Mouse (Mus musculus): Measurements from ENCODE around the gene Tcea2. TPM values are rescaled to one million over a fixed set of nuclear protein-coding genes. Genes with fewer than 3 reads are reported as not detected.

Gene Tcea2
- polyA plus RNA-seq, 1 experiment from 2014 or later = 13.5 TPM

GRCm38 (mm10) chr2:181715382-181715781 is 35.3 kb downstream of the Tcea2 start:
- H3K27ac ChIP-seq = peak overlapping the region; percentile 36; the same call in 1 of the 2 replicates
- no peak for ATAC-seq (replicated peaks; ENCODE audit: insufficient number of reproducible peaks, insufficient read depth, low FRiP score, low read depth)
- no peaks in the 10 kb centered on the region for H3K36me3 ChIP-seq
- WGBS = 62% methylated on average over 3 of the region's 3 CpGs
- peak overlapping the region; percentile 28; the same call in 1 of the 2 replicates for H3K9ac ChIP-seq
- peak overlapping the region; percentile 38 for H3K4me3 ChIP-seq
- peaks cover 13% of the 10 kb centered on the region for H3K4me1 ChIP-seq (replicated peaks)
- H3K4me2 ChIP-seq = peak overlapping the region; percentile 57
- no peaks in the 10 kb centered on the region for H3K27me3 ChIP-seq
- no peaks in the 10 kb centered on the region for H3K9me3 ChIP-seq (replicated peaks)

DNA sequence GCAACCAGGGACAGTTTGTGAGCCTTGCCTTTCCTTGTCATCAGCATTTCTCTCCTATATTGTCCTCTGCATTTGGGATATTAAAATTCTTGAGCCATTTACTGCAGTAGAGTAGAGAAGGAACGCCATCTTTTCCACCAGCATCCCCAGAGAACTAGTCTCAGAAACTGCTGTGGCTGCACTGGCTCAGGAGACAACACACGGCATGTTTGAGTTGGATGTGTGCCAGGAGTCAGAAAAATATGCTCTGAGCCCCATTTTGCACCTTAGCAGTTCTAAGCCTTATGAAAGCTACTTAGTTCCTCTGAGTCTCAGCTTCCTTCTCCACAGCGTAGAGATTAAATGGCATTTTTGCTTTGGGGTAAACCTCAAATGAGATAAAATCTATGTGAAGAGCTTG is 36.9 kb downstream of the Tcea2 start:
- ATAC-seq (replicated peaks; ENCODE audit: insufficient number of reproducible peaks, insufficient read depth, low FRiP score, low read depth) = no peak
- no peaks in the 10 kb centered on the region for H3K9me3 ChIP-seq (replicated peaks)
- H3K9ac ChIP-seq = no peak overlapping the region
- H3K27me3 ChIP-seq = no peaks in the 10 kb centered on the region
- no peak overlapping the region for H3K27ac ChIP-seq
- WGBS = 38% methylated on average over 3 of the region's 3 CpGs
- H3K4me2 ChIP-seq = no peak overlapping the region
- no peak overlapping the region for H3K4me3 ChIP-seq
- H3K36me3 ChIP-seq = no peaks in the 10 kb centered on the region
- peaks cover 13% of the 10 kb centered on the region for H3K4me1 ChIP-seq (replicated peaks)

- H3K4me3 ChIP-seq = no peak overlapping the region
- H3K4me1 ChIP-seq (replicated peaks) = peaks cover 4% of the 10 kb centered on the region
- no peaks in the 10 kb centered on the region for H3K9me3 ChIP-seq (replicated peaks)
- H3K9ac ChIP-seq = no peak overlapping the region
- H3K27ac ChIP-seq = no peak overlapping the region
- 35% methylated on average over 3 of the region's 3 CpGs for WGBS
- no peak for ATAC-seq (replicated peaks; ENCODE audit: insufficient number of reproducible peaks, insufficient read depth, low FRiP score, low read depth)
- H3K36me3 ChIP-seq = no peaks in the 10 kb centered on the region
- H3K27me3 ChIP-seq = no peaks in the 10 kb centered on the region
- no peak overlapping the region for H3K4me2 ChIP-seq
Observed at GRCm38 (mm10) chr2:181720061-181720460, 40.0 kb downstream of the Tcea2 start.

GRCm38 (mm10) chr2:181721200-181721599 is 41.1 kb downstream of the Tcea2 start:
- Histone ChIP-seq H3K36me3 (no peaks in the 10 kb centered on the region), H3K9ac (no peak overlapping the region), H3K27me3 (no peaks in the 10 kb centered on the region), H3K4me1 (replicated peaks) (no peaks in the 10 kb centered on the region), H3K4me3 (no peak overlapping the region), H3K4me2 (no peak overlapping the region), H3K9me3 (replicated peaks) (no peaks in the 10 kb centered on the region), H3K27ac (no peak overlapping the region)
- no peak for ATAC-seq (replicated peaks; ENCODE audit: insufficient number of reproducible peaks, insufficient read depth, low FRiP score, low read depth)

DNA sequence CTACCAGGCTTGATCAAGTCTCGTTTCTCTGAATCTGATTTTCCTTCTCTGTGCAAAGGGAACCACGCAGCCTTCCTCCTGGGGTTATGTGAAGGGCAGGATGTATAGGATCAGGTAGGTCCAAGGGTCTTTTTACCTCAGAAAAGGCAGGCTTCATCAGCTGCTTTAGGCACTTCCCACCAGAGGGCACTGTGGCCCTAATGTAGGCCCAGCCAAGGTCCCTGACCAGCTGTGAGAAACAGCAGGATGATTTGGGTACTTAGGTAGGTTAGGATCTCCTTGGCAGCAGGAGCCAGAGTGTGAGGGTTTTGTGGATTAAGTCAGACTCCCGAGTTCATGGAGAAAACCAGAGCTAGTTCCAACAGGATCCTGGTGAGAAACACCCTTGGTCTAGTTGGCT is 42.1 kb downstream of the Tcea2 start:
- Histone ChIP-seq H3K9ac (no peak overlapping the region), H3K27me3 (no peaks in the 10 kb centered on the region), H3K27ac (no peak overlapping the region), H3K36me3 (no peaks in the 10 kb centered on the region), H3K4me1 (replicated peaks) (no peaks in the 10 kb centered on the region), H3K9me3 (replicated peaks) (no peaks in the 10 kb centered on the region), H3K4me2 (no peak overlapping the region), H3K4me3 (no peak overlapping the region)
- ATAC-seq (replicated peaks; ENCODE audit: insufficient number of reproducible peaks, insufficient read depth, low FRiP score, low read depth) = no peak
- WGBS = 15% methylated on average over 3 of the region's 3 CpGs

DNA sequence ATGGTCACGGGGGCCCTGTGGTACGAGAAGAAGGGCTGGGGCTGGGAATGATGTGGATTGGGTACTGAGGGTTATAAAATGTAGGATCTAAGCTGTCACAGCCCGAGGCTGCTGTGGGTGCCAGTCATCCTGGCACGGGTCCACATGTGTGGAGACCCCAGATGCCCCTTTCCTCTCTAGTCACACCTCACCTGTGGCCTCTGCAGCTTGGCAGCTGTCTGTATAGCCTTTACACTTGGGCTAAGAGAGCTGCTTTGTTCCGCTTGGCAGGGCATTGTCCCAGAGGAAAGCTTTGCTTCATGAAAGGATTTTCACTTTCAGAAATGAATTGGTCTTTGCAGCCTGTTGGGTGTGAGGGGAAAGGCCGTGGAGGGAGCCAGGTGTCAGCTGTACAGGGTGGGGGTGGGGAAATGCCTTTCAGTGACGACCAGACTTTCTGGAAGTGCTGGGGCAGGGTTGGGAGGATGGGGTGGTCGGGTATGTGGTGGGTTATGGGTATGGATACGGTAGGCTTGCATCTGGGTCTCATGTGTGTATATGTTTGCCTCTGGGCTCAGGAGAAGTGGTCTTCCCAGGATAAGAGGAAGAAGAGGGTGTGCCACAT is 47.7 kb downstream of the Tcea2 start:
- no peak overlapping the region for H3K27ac ChIP-seq
- H3K27me3 ChIP-seq = no peaks in the 10 kb centered on the region
- no peaks in the 10 kb centered on the region for H3K4me1 ChIP-seq (replicated peaks)
- H3K4me2 ChIP-seq = no peak overlapping the region
- no peaks in the 10 kb centered on the region for H3K9me3 ChIP-seq (replicated peaks)
- H3K9ac ChIP-seq = no peak overlapping the region
- H3K4me3 ChIP-seq = no peak overlapping the region
- no peak for ATAC-seq (replicated peaks; ENCODE audit: insufficient number of reproducible peaks, insufficient read depth, low FRiP score, low read depth)
- H3K36me3 ChIP-seq = no peaks in the 10 kb centered on the region
- 48% methylated on average over 9 of the region's 9 CpGs for WGBS

DNA sequence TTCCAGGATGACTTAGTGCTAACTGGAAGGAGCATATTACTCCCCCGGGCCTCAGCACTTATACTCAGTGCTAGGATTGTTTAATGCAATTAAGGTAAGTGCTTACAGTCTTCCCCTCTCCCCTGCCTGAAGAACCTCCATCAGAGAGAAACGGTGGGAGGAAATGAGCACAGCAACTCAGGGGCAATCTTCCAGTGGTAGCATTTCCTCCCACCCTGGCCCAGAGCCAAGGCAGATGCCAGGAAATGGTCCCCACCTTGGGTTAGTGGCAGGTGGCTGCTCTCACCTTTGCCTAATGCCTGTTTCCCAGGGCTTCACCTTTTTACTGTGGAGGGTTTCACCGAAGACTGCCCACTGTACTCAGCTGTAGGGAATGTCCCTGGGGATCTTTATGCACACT is 49.9 kb downstream of the Tcea2 start:
- Histone ChIP-seq H3K36me3 (no peaks in the 10 kb centered on the region), H3K4me3 (no peak overlapping the region), H3K4me1 (replicated peaks) (no peaks in the 10 kb centered on the region), H3K9me3 (replicated peaks) (no peaks in the 10 kb centered on the region), H3K27me3 (no peaks in the 10 kb centered on the region), H3K9ac (no peak overlapping the region), H3K4me2 (no peak overlapping the region), H3K27ac (no peak overlapping the region)
- WGBS = 48% methylated on average over 3 of the region's 3 CpGs
- ATAC-seq (replicated peaks; ENCODE audit: insufficient number of reproducible peaks, insufficient read depth, low FRiP score, low read depth) = no peak

Other genes starting within 250 kb of the Tcea2 start
- 8.6 and 10.4 TPM in 2 replicates for gene Zbtb46, start 220.9 kb upstream of the Tcea2 start, polyA plus RNA-seq (2015; fragmentation: Nextera tagmentation; extraction: Ambion mirVana)
- 0.10 and 0.26 TPM in 2 replicates for gene Abhd16b, start 187.1 kb upstream of the Tcea2 start, polyA plus RNA-seq (2015; fragmentation: Nextera tagmentation; extraction: Ambion mirVana)
- 105 and 117 TPM in 2 replicates for gene Tpd52l2, start 183.2 kb upstream of the Tcea2 start, polyA plus RNA-seq (2015; fragmentation: Nextera tagmentation; extraction: Ambion mirVana)
- 70.3 and 83.3 TPM in 2 replicates for gene Dnajc5, start 159.8 kb upstream of the Tcea2 start, polyA plus RNA-seq (2015; fragmentation: Nextera tagmentation; extraction: Ambion mirVana)
- 61.8 and 71.6 TPM in 2 replicates for gene Uckl1, start 95.4 kb upstream of the Tcea2 start, polyA plus RNA-seq (2015; fragmentation: Nextera tagmentation; extraction: Ambion mirVana)
- gene Prpf6, start 88.4 kb upstream of the Tcea2 start, polyA plus RNA-seq (2015; fragmentation: Nextera tagmentation; extraction: Ambion mirVana) = 38.9 and 45.5 TPM in 2 replicates
- gene Zfp512b, start 87.5 kb upstream of the Tcea2 start, polyA plus RNA-seq (2015; fragmentation: Nextera tagmentation; extraction: Ambion mirVana) = 23.1 and 35.8 TPM in 2 replicates
- 9.6 and 14.9 TPM in 2 replicates for gene Samd10, start 81.1 kb upstream of the Tcea2 start, polyA plus RNA-seq (2015; fragmentation: Nextera tagmentation; extraction: Ambion mirVana)
- gene Gm29797, start 23.3 kb upstream of the Tcea2 start, polyA plus RNA-seq (2015; fragmentation: Nextera tagmentation; extraction: Ambion mirVana) = not detected in 2 replicates
- 41.9 and 47.2 TPM in 2 replicates for gene Sox18, start 8.7 kb upstream of the Tcea2 start, polyA plus RNA-seq (2015; fragmentation: Nextera tagmentation; extraction: Ambion mirVana)
- 30.9 and 45.3 TPM in 2 replicates for gene Rgs19, start 13.7 kb downstream of the Tcea2 start, polyA plus RNA-seq (2015; fragmentation: Nextera tagmentation; extraction: Ambion mirVana)
- gene Lkaaear1, start 18.1 kb downstream of the Tcea2 start, polyA plus RNA-seq (2015; fragmentation: Nextera tagmentation; extraction: Ambion mirVana) = not detected in 2 replicates
- gene Oprl1, start 34.7 kb downstream of the Tcea2 start, polyA plus RNA-seq (2015; fragmentation: Nextera tagmentation; extraction: Ambion mirVana) = 1.8 and 3.0 TPM in 2 replicates
- 0.06 and 0.38 TPM in 2 replicates for gene Myt1, start 83.0 kb downstream of the Tcea2 start, polyA plus RNA-seq (2015; fragmentation: Nextera tagmentation; extraction: Ambion mirVana)
- 27.0 and 29.3 TPM in 2 replicates for gene Pcmtd2, start 157.5 kb downstream of the Tcea2 start, polyA plus RNA-seq (2015; fragmentation: Nextera tagmentation; extraction: Ambion mirVana)
- 37.9 and 41.5 TPM in 2 replicates for gene Polr3k, start 184.0 kb downstream of the Tcea2 start, polyA plus RNA-seq (2015; fragmentation: Nextera tagmentation; extraction: Ambion mirVana)

Measured in heart, embryonic 15.5 days (tissue).